Mouse (Mus musculus): ENCODE data around the gene Vmn1r176. TPM values are rescaled to one million over a fixed set of nuclear protein-coding genes. Genes with fewer than 3 reads are reported as not detected.

The Vmn1r176 gene
- not detected for polyA plus RNA-seq (2012; fragmentation: generic; extraction: Trizol)

DNA sequence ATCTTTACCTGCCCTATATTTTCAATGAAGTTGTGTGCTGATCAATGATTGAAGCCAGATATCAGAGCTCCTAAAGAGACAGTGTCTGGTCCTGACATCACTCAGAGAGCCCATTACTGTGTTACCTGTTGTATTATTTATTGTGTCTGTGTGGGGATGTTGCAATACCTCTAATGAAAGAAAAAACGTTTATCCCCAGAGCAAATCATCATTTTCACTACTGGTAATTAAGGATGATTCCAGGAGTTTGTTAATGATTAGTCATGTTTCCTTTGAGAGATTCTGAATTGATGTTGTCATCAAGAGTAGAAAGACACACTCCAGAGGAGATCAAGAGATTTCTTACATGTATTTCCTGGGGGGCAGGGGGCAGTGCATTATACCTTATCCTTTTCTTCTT, at the start of gene Vmn1r176:
Gene Vmn1r176 (minus strand): TSS at position 101 of the 400 bp plus-strand sequence.

DNA sequence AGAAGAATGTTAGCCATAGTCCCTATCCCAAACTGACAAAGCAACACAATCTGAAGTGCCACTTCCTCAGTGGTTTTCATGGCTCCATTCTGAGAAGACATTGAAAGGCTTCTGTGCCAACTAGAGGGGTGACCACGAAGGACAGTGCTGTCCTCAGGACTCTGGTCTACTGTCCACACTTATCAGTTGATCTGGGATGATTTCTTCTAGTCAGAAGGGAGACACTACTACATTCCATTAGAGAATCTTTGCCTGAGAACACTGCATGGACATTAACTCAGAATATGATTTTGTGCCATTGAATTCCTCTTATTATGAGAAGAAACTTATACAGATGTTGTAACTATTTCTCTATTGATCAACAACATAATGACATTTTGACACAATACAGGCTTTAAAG, 29.2 kb upstream of the Vmn1r176 start, which contains the start of gene Vmn1r177:
Gene Vmn1r177 (minus strand): TSS at position 101 of the 400 bp plus-strand sequence.

DNA sequence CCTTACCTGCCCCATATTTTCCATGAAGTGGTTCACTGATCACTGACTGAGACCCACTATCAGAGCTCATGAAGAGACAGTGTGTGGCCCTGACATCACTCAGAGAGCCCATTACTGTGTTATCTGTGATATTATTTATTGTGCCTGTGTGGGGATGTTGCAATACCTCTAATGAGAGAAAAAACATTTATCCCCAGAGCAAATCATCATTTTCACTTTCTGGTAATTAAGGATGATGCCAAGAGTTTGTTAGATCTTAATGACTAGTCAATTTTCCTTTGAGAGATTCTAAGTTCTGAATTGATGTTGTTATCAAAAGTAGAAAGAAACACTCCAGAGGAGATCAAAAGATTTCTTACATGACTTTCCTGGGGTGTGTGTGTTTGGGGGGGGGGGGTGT, 26.6 kb downstream of the Vmn1r176 start, which contains the start of gene Vmn1r175:
Gene Vmn1r175 (minus strand): TSS at position 101 of the 400 bp plus-strand sequence.

Other genes with a start within 250 kb of the Vmn1r176 start
- gene Vmn1r170, start 231.2 kb downstream of the Vmn1r176 start, polyA plus RNA-seq (2012; fragmentation: generic; extraction: Trizol) = not detected
- not detected for gene Vmn1r171, start 206.7 kb downstream of the Vmn1r176 start, polyA plus RNA-seq (2012; fragmentation: generic; extraction: Trizol)
- gene Vmn1r172, start 179.1 kb downstream of the Vmn1r176 start, polyA plus RNA-seq (2012; fragmentation: generic; extraction: Trizol) = not detected
- not detected for gene Vmn1r173, start 136.7 kb downstream of the Vmn1r176 start, polyA plus RNA-seq (2012; fragmentation: generic; extraction: Trizol)
- gene Vmn1r174, start 85.1 kb downstream of the Vmn1r176 start, polyA plus RNA-seq (2012; fragmentation: generic; extraction: Trizol) = not detected
- not detected for gene Vmn1r175, start 26.7 kb downstream of the Vmn1r176 start, polyA plus RNA-seq (2012; fragmentation: generic; extraction: Trizol)
- not detected for gene Vmn1r177, start 29.1 kb upstream of the Vmn1r176 start, polyA plus RNA-seq (2012; fragmentation: generic; extraction: Trizol)
- not detected for gene Vmn1r178, start 54.6 kb upstream of the Vmn1r176 start, polyA plus RNA-seq (2012; fragmentation: generic; extraction: Trizol)
- not detected for gene Vmn1r179, start 89.6 kb upstream of the Vmn1r176 start, polyA plus RNA-seq (2012; fragmentation: generic; extraction: Trizol)
- gene Vmn1r180, start 113.3 kb upstream of the Vmn1r176 start, polyA plus RNA-seq (2012; fragmentation: generic; extraction: Trizol) = not detected
- not detected for gene Vmn1r181, start 137.2 kb upstream of the Vmn1r176 start, polyA plus RNA-seq (2012; fragmentation: generic; extraction: Trizol)
- not detected for gene V1rd19, start 164.3 kb upstream of the Vmn1r176 start, polyA plus RNA-seq (2012; fragmentation: generic; extraction: Trizol)
- gene Vmn1r183, start 215.9 kb upstream of the Vmn1r176 start, polyA plus RNA-seq (2012; fragmentation: generic; extraction: Trizol) = not detected
- 1 to 10 TPM in 1 of 2 experiments, under 1 TPM in 1; 0.62 to 5.6 TPM for gene Zfp180, start 244.6 kb upstream of the Vmn1r176 start, polyA plus RNA-seq (2012; fragmentation: generic; extraction: Trizol)

All from C3H10T1/2 (cell line).